Mouse (Mus musculus) limb, embryonic 13.5 days (tissue): ENCODE results near the gene Olfr11. TPM values are rescaled to one million over a fixed set of nuclear protein-coding genes. Genes with fewer than 3 reads are reported as not detected.

ENCODE experiments used
- ATAC-seq: fragments of 200-750 bp; cut with Nextera tagmentation; 2 replicates; pipeline ENCODE4 v1.8.0; 2017; ENCODE audit warnings: low read depth, moderate number of reproducible peaks, moderate TSS enrichment; ENCODE audit not compliant: low FRiP score
- H3K27ac ChIP-seq: fragments of 300-500 bp; sonication (generic); 2 replicates; pipeline ENCODE4 v1.5.1; 2015; ENCODE audit warnings: inconsistent platforms, mild to moderate bottlenecking, moderate library complexity
- H3K27me3 ChIP-seq: fragments of 300-500 bp; sonication (generic); 2 replicates; pipeline ENCODE4 v1.6.1; 2015; ENCODE audit warnings: mild to moderate bottlenecking, inconsistent platforms
- H3K36me3 ChIP-seq: fragments of 300-500 bp; sonication (generic); 2 replicates; pipeline ENCODE4 v1.6.1; 2015; ENCODE audit warnings: inconsistent platforms, mild to moderate bottlenecking, moderate library complexity
- H3K4me1 ChIP-seq: fragments of 300-500 bp; sonication (generic); 2 replicates; pipeline ENCODE4 v1.6.1; 2015; ENCODE audit warnings: inconsistent platforms
- H3K4me2 ChIP-seq: fragments of 300-500 bp; sonication (generic); replicated peaks from 2 replicates; pipeline ENCODE4 v1.6.1; 2015; ENCODE audit warnings: inconsistent platforms, mild to moderate bottlenecking, moderate library complexity
- H3K4me3 ChIP-seq: fragments of 300-500 bp; sonication (generic); 2 replicates; pipeline ENCODE4 v1.5.1; 2015; ENCODE audit warnings: moderate library complexity, mild to moderate bottlenecking, inconsistent platforms
- H3K9ac ChIP-seq: fragments of 300-500 bp; sonication (generic); 2 replicates; pipeline ENCODE4 v1.6.1; 2015; ENCODE audit warnings: mild to moderate bottlenecking, inconsistent platforms
- H3K9me3 ChIP-seq: fragments of 300-500 bp; sonication (generic); 2 replicates; pipeline ENCODE4 v1.6.1; 2016; ENCODE audit warnings: inconsistent platforms
- WGBS: fragments of 180-500 bp; shearing (Covaris S2); methylation state at CpG from one replicate; pipeline ENCODE4 v1.1.7; 2015; 5-methylcytosine and 5-hydroxymethylcytosine counted together
- polyA plus RNA-seq: library from polyadenylated mRNA; unstranded; fragments of >200 nt; fragmentation: Nextera tagmentation; extraction: Ambion mirVana; gene quantifications from 2 replicates; pipeline ENCODE4 v1.2.1, GENCODE M21; 2015

Olfr11 gene
- polyA plus RNA-seq: not detected in 2 replicates

- H3K27ac ChIP-seq: no peak within 1 kb of the TSS
- H3K4me1 ChIP-seq: no peaks in the 10 kb centered on the region
- H3K27me3 ChIP-seq: no peaks in the 10 kb centered on the region
- H3K36me3 ChIP-seq: no peaks in the 10 kb centered on the region
- no peak for ATAC-seq
- no peak within 1 kb of the TSS for H3K4me2 ChIP-seq
- no peak within 1 kb of the TSS for H3K4me3 ChIP-seq
- WGBS: 91% methylated on average over 2 of the region's 2 CpGs
- no peaks in the 10 kb centered on the region for H3K9me3 ChIP-seq
- H3K9ac ChIP-seq: no peak within 1 kb of the TSS
These were observed at the start of gene Olfr11 for GRCm38 (mm10) chr13:21642418-21642817. Gene Olfr11 (minus strand): TSS chr13:21642518.

- WGBS: 80% methylated on average over 2 of the region's 2 CpGs
These were observed 35.0 kb upstream of the Olfr11 start, which contains the start of gene Olfr1360 for GRCm38 (mm10) chr13:21677305-21677704. Gene Olfr1360 (minus strand): TSS chr13:21677405.

GRCm38 (mm10) chr13:21663286-21663685 is 21.0 kb upstream of the Olfr11 start, which contains the start of gene Olfr1361:
Gene Olfr1361 (minus strand): TSS chr13:21663386.
- 61% methylated on average over 2 of the region's 2 CpGs for WGBS
- H3K9me3 ChIP-seq: no peaks in the 10 kb centered on the region
- no peaks in the 10 kb centered on the region for H3K4me1 ChIP-seq
- no peak within 1 kb of the TSS for H3K4me3 ChIP-seq
- no peak within 1 kb of the TSS for H3K27ac ChIP-seq
- no peaks in the 10 kb centered on the region for H3K36me3 ChIP-seq
- no peak within 1 kb of the TSS for H3K9ac ChIP-seq
- no peaks in the 10 kb centered on the region for H3K27me3 ChIP-seq
- no peak within 1 kb of the TSS for H3K4me2 ChIP-seq
- no peak for ATAC-seq

More at GRCm38 (mm10) chr13:21677305-21677704, 35.0 kb upstream of the Olfr11 start, which contains the start of gene Olfr1360:
- H3K27ac ChIP-seq: no peak within 1 kb of the TSS
- no peaks in the 10 kb centered on the region for H3K4me1 ChIP-seq
- no peaks in the 10 kb centered on the region for H3K9me3 ChIP-seq
- no peak within 1 kb of the TSS for H3K9ac ChIP-seq
- no peak within 1 kb of the TSS for H3K4me3 ChIP-seq
- H3K27me3 ChIP-seq: no peaks in the 10 kb centered on the region
- no peak within 1 kb of the TSS for H3K4me2 ChIP-seq
- H3K36me3 ChIP-seq: no peaks in the 10 kb centered on the region
- ATAC-seq: no peak

GRCm38 (mm10) chr13:21613922-21614321 is 28.4 kb downstream of the Olfr11 start, which contains the start of gene Olfr1362:
Gene Olfr1362 (minus strand): TSS chr13:21614022.
- H3K27me3 ChIP-seq: no peaks in the 10 kb centered on the region
- H3K4me1 ChIP-seq: no peaks in the 10 kb centered on the region
- H3K9ac ChIP-seq: no peak within 1 kb of the TSS
- H3K27ac ChIP-seq: no peak within 1 kb of the TSS
- ATAC-seq: no peak
- H3K4me3 ChIP-seq: no peak within 1 kb of the TSS
- no peaks in the 10 kb centered on the region for H3K9me3 ChIP-seq
- no peak within 1 kb of the TSS for H3K4me2 ChIP-seq
- H3K36me3 ChIP-seq: no peaks in the 10 kb centered on the region

GRCm38 (mm10) chr13:21591618-21592017 is 50.7 kb downstream of the Olfr11 start:
- no peak overlapping the region for H3K4me3 ChIP-seq
- no peaks in the 10 kb centered on the region for H3K27me3 ChIP-seq
- no peak overlapping the region for H3K27ac ChIP-seq
- WGBS: 60% methylated on average over 2 of the region's 2 CpGs
- no peak overlapping the region for H3K9ac ChIP-seq
- H3K9me3 ChIP-seq: no peaks in the 10 kb centered on the region
- H3K4me2 ChIP-seq: no peak overlapping the region
- H3K4me1 ChIP-seq: no peaks in the 10 kb centered on the region
- no peaks in the 10 kb centered on the region for H3K36me3 ChIP-seq
- ATAC-seq: no peak

Other genes with a start within 250 kb of the Olfr11 start
- 101 and 105 TPM in 2 replicates for gene Zkscan3, start 239.8 kb downstream of the Olfr11 start, polyA plus RNA-seq
- 3.5 and 3.7 TPM in 2 replicates for gene Pgbd1, start 201.5 kb downstream of the Olfr11 start, polyA plus RNA-seq
- gene Zscan26, start 188.8 kb downstream of the Olfr11 start, polyA plus RNA-seq: 37.8 and 37.9 TPM in 2 replicates
- 2.9 and 3.1 TPM in 2 replicates for gene Nkapl, start 174.0 kb downstream of the Olfr11 start, polyA plus RNA-seq
- 4.0 and 4.9 TPM in 2 replicates for gene Zkscan4, start 163.6 kb downstream of the Olfr11 start, polyA plus RNA-seq
- not detected in 2 replicates for gene Gm10065, start 163.1 kb downstream of the Olfr11 start, polyA plus RNA-seq
- gene AK157302, start 147.3 kb downstream of the Olfr11 start, polyA plus RNA-seq: 0.14 and 0.49 TPM in 2 replicates
- 6.4 and 6.9 TPM in 2 replicates for gene Gm11273, start 141.1 kb downstream of the Olfr11 start, polyA plus RNA-seq
- 7.0 and 8.2 TPM in 2 replicates for gene Zkscan8, start 111.4 kb downstream of the Olfr11 start, polyA plus RNA-seq
- 0.10 and 0.15 TPM in 2 replicates for gene Olfr1366, start 99.7 kb downstream of the Olfr11 start, polyA plus RNA-seq
- 0.05 TPM in 1 of 2 replicates, not detected in the other for gene Olfr1535, start 82.6 kb downstream of the Olfr11 start, polyA plus RNA-seq
- gene Olfr1364, start 60.8 kb downstream of the Olfr11 start, polyA plus RNA-seq: not detected in 2 replicates
- gene Olfr1362, start 28.5 kb downstream of the Olfr11 start, polyA plus RNA-seq: not detected in 2 replicates
- not detected in 2 replicates for gene Olfr1361, start 20.9 kb upstream of the Olfr11 start, polyA plus RNA-seq
- gene Olfr1360, start 34.9 kb upstream of the Olfr11 start, polyA plus RNA-seq: not detected in 2 replicates
- not detected in 2 replicates for gene Olfr1359, start 55.6 kb upstream of the Olfr11 start, polyA plus RNA-seq
- 3.3 and 3.4 TPM in 2 replicates for gene Hist1h2bl, start 73.6 kb upstream of the Olfr11 start, polyA plus RNA-seq
- gene Hist1h2ai, start 73.9 kb upstream of the Olfr11 start, polyA plus RNA-seq: 34.6 and 46.9 TPM in 2 replicates
- 22.6 and 23.4 TPM in 2 replicates for gene Hist1h3h, start 75.1 kb upstream of the Olfr11 start, polyA plus RNA-seq
- 6.1 and 7.8 TPM in 2 replicates for gene Hist1h2bm, start 79.5 kb upstream of the Olfr11 start, polyA plus RNA-seq
- gene Hist1h4j, start 92.5 kb upstream of the Olfr11 start, polyA plus RNA-seq: 1.2 and 1.3 TPM in 2 replicates
- gene Hist1h4k, start 108.0 kb upstream of the Olfr11 start, polyA plus RNA-seq: 4.0 and 8.4 TPM in 2 replicates
- gene Hist1h2ak, start 111.3 kb upstream of the Olfr11 start, polyA plus RNA-seq: 39.8 and 57.2 TPM in 2 replicates
- 4.4 and 5.9 TPM in 2 replicates for gene Hist1h2bn, start 111.6 kb upstream of the Olfr11 start, polyA plus RNA-seq
- 25.1 TPM in 2 replicates for gene Hist1h1b, start 138.1 kb upstream of the Olfr11 start, polyA plus RNA-seq
- 133 and 146 TPM in 2 replicates for gene Hist1h3i, start 140.9 kb upstream of the Olfr11 start, polyA plus RNA-seq
- gene Hist1h2an, start 144.7 kb upstream of the Olfr11 start, polyA plus RNA-seq: 6.8 and 17.0 TPM in 2 replicates
- 3.3 TPM in 2 replicates for gene Hist1h2bp, start 144.9 kb upstream of the Olfr11 start, polyA plus RNA-seq
- gene Hist1h2bq, start 167.7 kb upstream of the Olfr11 start, polyA plus RNA-seq: 33.2 and 35.5 TPM in 2 replicates
- not detected in 2 replicates for gene Hist1h2ao, start 167.9 kb upstream of the Olfr11 start, polyA plus RNA-seq
- gene Hist1h4m, start 169.2 kb upstream of the Olfr11 start, polyA plus RNA-seq: not detected in 2 replicates
- gene Hist1h4n, start 189.7 kb upstream of the Olfr11 start, polyA plus RNA-seq: 20.5 and 21.8 TPM in 2 replicates
- gene Hist1h2ap, start 191.0 kb upstream of the Olfr11 start, polyA plus RNA-seq: 3,649 and 3,737 TPM in 2 replicates
- gene Hist1h2br, start 191.2 kb upstream of the Olfr11 start, polyA plus RNA-seq: 34.8 and 36.3 TPM in 2 replicates